Mouse (Mus musculus): ENCODE measurements around the gene Cphx2. TPM values are rescaled to one million over a fixed set of nuclear protein-coding genes. Genes with fewer than 3 reads are reported as not detected.
"Not testable (repeated sequence)": the region's sequence is repeated elsewhere in the genome, so short reads cannot be mapped to it uniquely, and the experiment has no call there.

Gene Cphx2
- not detected in 2 replicates for polyA plus RNA-seq (2012; rRNA removed)

DNA sequence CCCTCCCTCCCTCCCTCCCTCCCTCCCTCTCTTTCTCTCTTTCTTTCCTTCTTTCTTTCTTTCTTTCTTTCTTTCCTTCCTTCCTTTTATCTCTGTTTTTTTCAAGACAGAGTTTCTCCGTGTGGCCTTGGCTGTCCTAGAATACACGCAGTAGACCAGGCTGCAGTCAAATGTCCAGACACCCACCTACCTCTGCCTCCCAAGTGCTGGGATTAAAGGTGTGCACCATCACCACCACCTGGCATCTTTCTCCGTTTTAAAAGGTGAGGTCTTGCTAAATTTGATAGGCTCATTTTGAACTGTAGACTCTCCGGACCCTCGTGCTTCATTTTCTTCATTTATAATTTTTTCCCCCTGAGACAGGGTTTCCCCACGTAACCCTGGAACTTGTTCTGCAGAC, at the start of gene Cphx2:
TSS of gene Cphx2 (plus strand) at position 301 of the 400 bp plus-strand sequence.
- not testable (repeated sequence) for H3K4me1 ChIP-seq (ENCODE audit: control insufficient read depth, insufficient read depth, low read length); H3K27me3 ChIP-seq (ENCODE audit: control insufficient read depth, insufficient read depth, low read length); H3K4me3 ChIP-seq (replicated peaks; ENCODE audit: insufficient read depth, low read depth, low read length); H3K27ac ChIP-seq (ENCODE audit: insufficient read depth, low read length); DNase-seq
- WGBS: no CpG with 5 or more reads among the region's 6 CpGs

DNA sequence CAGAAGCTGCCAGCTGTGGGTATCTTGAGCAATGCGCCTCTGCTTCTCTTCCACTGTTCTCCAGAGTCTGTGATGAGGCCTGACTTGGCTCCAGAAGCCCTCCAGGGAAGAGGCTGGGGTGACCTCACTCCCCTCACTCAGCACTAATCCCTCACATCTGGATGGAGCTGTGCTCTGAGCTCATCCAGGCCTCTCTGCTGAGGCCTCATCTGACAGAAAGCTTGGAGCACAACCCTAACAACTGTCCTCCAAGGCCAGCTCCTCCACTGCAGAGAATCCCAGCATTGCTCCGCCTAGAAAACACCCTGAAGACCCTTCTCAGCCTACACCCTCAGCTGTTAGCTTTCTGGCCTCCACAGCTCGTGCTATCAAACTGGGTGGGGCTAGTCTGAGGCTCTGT, 47.0 kb upstream of the Cphx2 start:
- not testable (repeated sequence) for H3K27me3 ChIP-seq (ENCODE audit: control insufficient read depth, insufficient read depth, low read length); H3K4me1 ChIP-seq (ENCODE audit: control insufficient read depth, insufficient read depth, low read length); H3K4me3 ChIP-seq (replicated peaks; ENCODE audit: insufficient read depth, low read depth, low read length); DNase-seq; H3K27ac ChIP-seq (ENCODE audit: insufficient read depth, low read length)
- WGBS: no CpG with 5 or more reads among the region's 3 CpGs

DNA sequence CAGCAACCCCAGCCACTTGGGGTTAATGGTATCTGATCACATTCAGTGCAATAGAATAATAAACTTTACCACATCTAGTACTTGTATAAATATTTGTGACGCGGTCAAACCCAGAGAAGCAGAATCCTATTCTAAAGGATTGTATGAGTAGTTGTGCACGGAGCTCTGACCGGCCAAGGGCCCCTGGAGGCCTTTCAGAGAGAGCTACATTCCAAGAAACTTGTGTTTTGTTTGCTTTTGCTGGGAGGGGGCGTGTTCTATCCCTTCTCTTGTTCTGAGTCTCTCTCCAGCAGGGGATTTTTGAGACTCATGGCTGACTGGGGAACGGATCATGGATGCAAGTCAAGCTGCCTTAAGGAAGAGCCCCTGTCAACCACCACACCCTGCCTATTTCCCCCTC, 45.9 kb upstream of the Cphx2 start:
- not testable (repeated sequence) for H3K4me3 ChIP-seq (replicated peaks; ENCODE audit: insufficient read depth, low read depth, low read length); DNase-seq; H3K4me1 ChIP-seq (ENCODE audit: control insufficient read depth, insufficient read depth, low read length); H3K27me3 ChIP-seq (ENCODE audit: control insufficient read depth, insufficient read depth, low read length); H3K27ac ChIP-seq (ENCODE audit: insufficient read depth, low read length)
- WGBS: no CpG with 5 or more reads among the region's 6 CpGs

DNA sequence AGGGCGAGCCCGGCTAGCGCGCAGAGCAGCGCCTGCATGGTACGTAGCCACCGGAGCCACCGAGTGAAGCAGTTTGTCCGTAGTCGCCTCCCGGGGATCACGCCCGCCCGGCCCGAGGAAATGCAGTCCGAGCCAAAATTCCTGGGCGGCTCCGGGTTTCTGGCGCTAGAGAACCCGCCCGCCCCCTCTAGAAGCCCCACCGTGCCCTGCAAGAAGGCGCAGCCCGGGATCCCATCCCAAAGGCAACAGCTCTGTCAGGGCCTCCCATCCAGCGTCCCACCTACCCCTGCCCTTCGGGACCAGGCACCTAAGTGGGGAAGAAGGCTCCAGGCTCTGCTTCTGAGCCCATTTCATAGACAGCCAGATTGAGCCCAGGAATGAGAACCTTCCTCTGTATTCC, 38.7 kb upstream of the Cphx2 start, which contains the start of gene Gm9780:
TSS of gene Gm9780 (minus strand) at position 101 of the 400 bp plus-strand sequence.
- not testable (repeated sequence) for H3K4me1 ChIP-seq (ENCODE audit: control insufficient read depth, insufficient read depth, low read length); H3K27ac ChIP-seq (ENCODE audit: insufficient read depth, low read length); H3K27me3 ChIP-seq (ENCODE audit: control insufficient read depth, insufficient read depth, low read length); H3K4me3 ChIP-seq (replicated peaks; ENCODE audit: insufficient read depth, low read depth, low read length); DNase-seq
- WGBS: no CpG with 5 or more reads among the region's 26 CpGs

DNA sequence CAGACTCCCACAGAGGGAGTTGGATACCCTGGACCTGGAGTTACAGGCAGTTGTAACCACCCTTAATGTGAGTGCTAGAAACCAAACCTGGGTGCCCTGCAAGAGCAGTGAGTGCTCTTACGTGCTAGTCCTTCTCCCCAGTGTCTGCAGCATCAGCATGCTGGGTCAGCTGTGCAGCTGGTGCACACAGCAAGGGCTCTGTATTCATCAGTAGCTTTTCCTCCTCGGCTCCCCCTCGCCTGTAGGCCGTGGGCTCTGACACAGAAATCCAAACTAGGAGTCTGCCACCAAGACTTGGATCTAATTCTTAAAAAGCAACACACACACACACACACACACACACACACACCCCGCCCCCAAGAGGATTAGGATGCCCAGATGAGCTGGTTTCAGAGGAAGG, 36.3 kb upstream of the Cphx2 start:
- not testable (repeated sequence) for H3K27ac ChIP-seq (ENCODE audit: insufficient read depth, low read length); H3K4me3 ChIP-seq (replicated peaks; ENCODE audit: insufficient read depth, low read depth, low read length); DNase-seq; H3K4me1 ChIP-seq (ENCODE audit: control insufficient read depth, insufficient read depth, low read length); H3K27me3 ChIP-seq (ENCODE audit: control insufficient read depth, insufficient read depth, low read length)
- no CpG with 5 or more reads among the region's 5 CpGs for WGBS

DNA sequence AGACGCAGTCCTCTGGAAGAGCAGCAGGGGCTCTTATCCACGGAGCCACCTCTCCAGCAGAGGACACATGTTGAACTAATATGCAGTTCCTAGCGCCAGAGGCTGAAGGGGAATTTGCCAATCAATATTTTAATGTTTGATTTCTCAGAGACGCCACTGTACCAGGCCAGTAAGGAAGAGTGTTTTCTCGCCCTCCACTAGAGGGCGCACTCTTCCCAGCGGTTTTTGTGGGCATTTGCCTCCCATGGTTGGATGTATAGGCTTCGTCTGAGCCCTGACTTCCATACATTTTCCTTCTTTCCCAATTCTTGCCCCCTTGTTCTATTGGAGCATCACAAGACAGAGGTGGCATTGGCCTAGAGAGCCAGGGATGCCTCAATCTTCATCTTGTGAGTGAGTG, 34.3 kb upstream of the Cphx2 start:
- not testable (repeated sequence) for H3K4me3 ChIP-seq (replicated peaks; ENCODE audit: insufficient read depth, low read depth, low read length); H3K27ac ChIP-seq (ENCODE audit: insufficient read depth, low read length); H3K4me1 ChIP-seq (ENCODE audit: control insufficient read depth, insufficient read depth, low read length); H3K27me3 ChIP-seq (ENCODE audit: control insufficient read depth, insufficient read depth, low read length); DNase-seq
- WGBS: no CpG with 5 or more reads among the region's 8 CpGs

DNA sequence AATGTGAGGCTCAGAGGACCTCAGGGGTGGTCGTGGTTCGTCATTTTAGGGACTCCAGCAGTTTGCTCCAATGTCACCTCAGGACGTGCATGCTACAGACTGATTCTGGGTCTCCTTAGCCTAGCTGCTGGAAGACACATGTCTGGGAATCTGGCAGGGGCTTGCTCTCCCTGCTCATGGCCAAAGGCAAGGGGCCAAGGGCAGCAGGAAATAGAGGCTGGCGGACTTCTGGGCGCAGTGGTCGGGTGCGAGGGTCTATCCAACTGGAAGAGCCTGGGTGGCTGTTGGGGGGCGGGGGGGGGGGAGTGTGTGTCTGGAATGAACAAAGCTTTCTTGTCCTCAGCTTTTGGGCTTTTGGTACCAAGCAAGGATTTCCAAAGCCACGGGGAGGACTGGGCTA, 32.5 kb upstream of the Cphx2 start:
- not testable (repeated sequence) for H3K27me3 ChIP-seq (ENCODE audit: control insufficient read depth, insufficient read depth, low read length); H3K4me3 ChIP-seq (replicated peaks; ENCODE audit: insufficient read depth, low read depth, low read length); DNase-seq; H3K4me1 ChIP-seq (ENCODE audit: control insufficient read depth, insufficient read depth, low read length); H3K27ac ChIP-seq (ENCODE audit: insufficient read depth, low read length)
- no CpG with 5 or more reads among the region's 9 CpGs for WGBS

DNA sequence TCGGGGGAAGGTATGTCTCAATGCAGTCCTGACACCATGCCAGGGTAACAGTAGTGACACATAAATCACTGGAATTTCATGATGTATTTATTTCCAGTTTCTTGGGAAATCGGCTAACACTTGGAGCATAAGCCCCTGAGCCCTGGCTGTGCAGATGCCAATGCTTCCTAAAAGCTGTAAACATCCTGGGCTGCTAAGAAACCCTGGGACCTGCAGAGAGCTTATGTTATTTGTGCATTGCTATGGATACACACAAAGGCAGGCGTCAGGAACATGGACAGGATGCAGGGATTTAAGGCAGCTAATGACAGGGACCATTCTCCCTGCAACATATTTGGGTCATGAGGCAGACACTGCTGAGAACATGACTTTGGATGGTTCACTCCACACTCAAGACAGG, 23.1 kb upstream of the Cphx2 start:
- H3K4me3 ChIP-seq (replicated peaks; ENCODE audit: insufficient read depth, low read depth, low read length); H3K27me3 ChIP-seq (ENCODE audit: control insufficient read depth, insufficient read depth, low read length); H3K27ac ChIP-seq (ENCODE audit: insufficient read depth, low read length); DNase-seq; H3K4me1 ChIP-seq (ENCODE audit: control insufficient read depth, insufficient read depth, low read length): not testable (repeated sequence)
- no CpG with 5 or more reads among the region's 3 CpGs for WGBS

DNA sequence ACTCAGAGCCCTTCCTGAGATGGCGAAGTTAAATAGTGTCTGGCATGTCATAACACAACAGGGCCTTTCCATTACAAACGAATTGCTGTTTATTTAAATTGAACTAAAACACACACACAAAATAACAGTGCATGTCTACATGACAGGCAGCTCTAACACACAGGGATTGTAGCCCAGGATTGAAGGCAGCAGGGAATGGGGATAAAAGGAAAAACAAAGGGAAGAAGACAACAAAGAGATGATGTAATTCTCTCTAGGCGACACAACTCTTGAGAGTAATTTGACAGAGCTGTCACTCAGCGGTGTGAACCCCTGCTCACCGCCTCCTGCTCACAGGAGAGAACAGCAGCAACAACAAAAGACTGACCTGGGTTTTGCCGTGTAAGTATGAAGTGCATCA, 22.0 kb upstream of the Cphx2 start:
- H3K4me3 ChIP-seq (replicated peaks; ENCODE audit: insufficient read depth, low read depth, low read length): not testable (repeated sequence)

DNA sequence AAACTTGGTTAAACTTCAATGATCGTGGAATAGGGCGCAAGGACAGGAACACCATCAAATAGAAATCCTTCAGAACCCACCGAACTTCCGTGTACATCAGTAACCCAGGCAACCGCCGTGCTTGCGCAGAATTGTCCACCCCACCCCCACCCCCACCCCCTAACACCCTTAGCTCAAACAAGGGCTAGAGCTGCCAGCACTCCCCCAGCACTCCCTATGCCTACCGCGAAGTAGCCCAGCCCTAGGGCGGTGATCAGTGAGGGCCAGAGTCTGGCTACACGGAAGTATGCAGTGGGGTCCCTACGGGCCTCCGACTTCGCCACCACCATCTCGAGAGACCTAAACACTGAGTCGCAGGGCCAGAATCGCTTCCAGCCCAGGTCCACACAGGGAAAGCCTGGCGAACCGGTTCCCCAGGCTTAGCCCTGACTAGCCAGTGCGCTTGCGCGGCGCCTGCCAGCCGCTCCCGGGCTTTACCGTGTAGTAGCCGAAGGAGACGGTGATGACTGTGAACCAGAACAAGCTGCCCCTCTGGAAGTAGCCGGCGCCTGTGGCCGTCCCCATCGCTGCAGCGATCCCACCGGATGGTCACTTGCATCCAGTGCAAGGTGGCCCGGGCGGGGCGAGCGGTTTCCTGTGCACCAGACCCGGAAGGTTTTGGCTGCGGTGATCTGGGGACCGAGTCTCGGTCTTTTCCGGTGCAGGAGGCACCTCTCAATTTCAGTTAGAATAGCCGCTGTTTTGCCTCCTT, 14.6 kb upstream of the Cphx2 start:
- not testable (repeated sequence) for H3K27ac ChIP-seq (ENCODE audit: insufficient read depth, low read length); H3K4me3 ChIP-seq (replicated peaks; ENCODE audit: insufficient read depth, low read depth, low read length); DNase-seq; H3K4me1 ChIP-seq (ENCODE audit: control insufficient read depth, insufficient read depth, low read length); H3K27me3 ChIP-seq (ENCODE audit: control insufficient read depth, insufficient read depth, low read length)
- WGBS: no CpG with 5 or more reads among the region's 44 CpGs

More for the DNA sequence above, 22.0 kb upstream of the Cphx2 start:
- H3K27me3 ChIP-seq (ENCODE audit: control insufficient read depth, insufficient read depth, low read length); H3K27ac ChIP-seq (ENCODE audit: insufficient read depth, low read length); DNase-seq; H3K4me1 ChIP-seq (ENCODE audit: control insufficient read depth, insufficient read depth, low read length): not testable (repeated sequence)
- WGBS: no CpG with 5 or more reads among the region's 6 CpGs

DNA sequence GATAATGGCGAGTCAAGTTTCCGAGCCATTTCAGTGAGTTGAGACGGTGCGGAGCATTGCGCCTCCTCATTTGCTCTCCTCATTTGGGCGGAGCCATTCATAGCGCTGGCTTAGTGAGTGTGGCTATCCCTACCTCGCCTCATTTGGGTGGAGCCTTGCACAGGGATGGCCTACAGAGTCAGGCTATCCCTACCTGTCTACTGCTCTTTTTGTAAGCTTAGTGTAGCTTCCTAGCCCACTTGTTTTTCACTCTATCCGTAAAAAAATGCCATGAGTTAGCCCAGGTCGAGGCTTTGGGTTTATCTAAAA, 14.0 kb upstream of the Cphx2 start, which contains the start of gene Tmem254c:
TSS of gene Tmem254c (minus strand) at position 31 of the 309 bp plus-strand sequence.
- not testable (repeated sequence) for DNase-seq; H3K27ac ChIP-seq (ENCODE audit: insufficient read depth, low read length); H3K4me3 ChIP-seq (replicated peaks; ENCODE audit: insufficient read depth, low read depth, low read length); H3K27me3 ChIP-seq (ENCODE audit: control insufficient read depth, insufficient read depth, low read length); H3K4me1 ChIP-seq (ENCODE audit: control insufficient read depth, insufficient read depth, low read length)
- WGBS: no CpG with 5 or more reads among the region's 10 CpGs

DNA sequence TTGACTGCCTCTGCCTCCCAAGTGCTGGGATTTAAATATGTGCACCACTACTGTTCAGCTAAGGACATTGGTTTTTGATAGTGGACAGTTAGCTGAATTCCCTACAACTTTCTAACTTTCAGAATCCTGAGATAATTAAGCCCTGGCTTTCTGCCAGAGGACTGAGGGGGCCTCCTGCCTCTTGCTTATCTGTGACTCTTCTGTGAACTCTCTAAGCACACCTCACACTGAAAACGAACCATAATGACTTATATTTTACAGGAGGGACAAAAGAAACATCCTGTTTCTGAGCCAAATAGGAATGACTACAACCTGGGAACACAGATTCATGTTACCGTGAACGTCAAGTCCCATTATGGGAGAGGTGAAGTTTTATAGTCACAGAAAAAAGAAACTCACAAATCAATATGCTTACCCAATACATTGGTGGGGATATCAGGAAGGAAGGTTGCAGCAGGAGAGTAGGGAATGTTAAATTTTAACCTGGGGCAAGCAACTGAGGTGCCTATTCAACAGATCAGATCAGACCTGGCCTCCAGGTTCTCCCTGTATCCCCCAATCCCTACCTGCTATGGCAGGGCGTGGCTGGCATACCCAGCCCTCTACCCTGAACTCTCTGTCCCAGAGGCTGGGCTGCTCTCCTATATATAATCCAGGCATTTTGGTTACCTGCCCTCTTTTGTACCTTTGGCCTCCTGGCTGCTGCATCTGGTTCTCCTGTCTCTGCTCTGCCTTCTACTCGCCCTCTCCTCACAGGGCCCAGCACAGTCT, 4.5 kb upstream of the Cphx2 start:
- H3K4me3 ChIP-seq (replicated peaks; ENCODE audit: insufficient read depth, low read depth, low read length); H3K4me1 ChIP-seq (ENCODE audit: control insufficient read depth, insufficient read depth, low read length); H3K27me3 ChIP-seq (ENCODE audit: control insufficient read depth, insufficient read depth, low read length); H3K27ac ChIP-seq (ENCODE audit: insufficient read depth, low read length); DNase-seq: not testable (repeated sequence)
- no CpG with 5 or more reads among the region's 5 CpGs for WGBS

DNA sequence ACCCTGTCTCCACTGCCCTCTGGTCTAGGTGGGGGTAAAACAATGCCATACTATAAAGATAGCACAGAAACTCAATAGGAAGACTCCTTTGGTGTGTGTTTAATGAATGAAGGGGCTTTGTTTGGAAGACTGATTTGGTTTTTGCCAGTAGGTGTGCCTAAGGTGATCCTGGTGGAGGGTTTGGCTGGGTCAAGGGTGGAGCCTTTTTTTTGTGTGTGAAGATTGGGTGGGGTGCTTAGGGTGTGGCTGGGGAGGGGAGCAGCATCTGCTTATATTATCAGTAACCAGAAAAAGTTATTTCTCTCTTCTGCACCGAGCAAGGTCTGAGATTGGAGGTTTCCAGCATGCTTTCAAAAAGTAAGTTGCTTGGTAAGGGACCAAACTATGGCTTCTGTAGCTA, 681 bp downstream of the Cphx2 start, which contains the start of gene Cphx3:
TSS of gene Cphx3 (plus strand) at position 301 of the 400 bp plus-strand sequence.
- WGBS: no CpG with 5 or more reads among the region's 1 CpGs
- H3K4me3 ChIP-seq (replicated peaks; ENCODE audit: insufficient read depth, low read depth, low read length); H3K4me1 ChIP-seq (ENCODE audit: control insufficient read depth, insufficient read depth, low read length); H3K27ac ChIP-seq (ENCODE audit: insufficient read depth, low read length); H3K27me3 ChIP-seq (ENCODE audit: control insufficient read depth, insufficient read depth, low read length); DNase-seq: not testable (repeated sequence)

All from cerebellum, adult 2 months (tissue).